Mouse (Mus musculus) urinary bladder, postnatal 14 days (tissue): ENCODE measurements around the gene Syn3.
"Not testable (repeated sequence)": the region's sequence is repeated elsewhere in the genome, so short reads cannot be mapped to it uniquely, and the experiment has no call there.

ENCODE experiments used
- DNase-seq: peaks from one replicate; pipeline ENCODE4 v3.0.0; 2021; ENCODE audit warnings: low spot score

The Syn3 gene

GRCm38 (mm10) chr10:86151357-86151756 lies 347.3 kb downstream of the Syn3 start:
- no peak for DNase-seq

- no peak for DNase-seq
These were observed 348.6 kb downstream of the Syn3 start for GRCm38 (mm10) chr10:86150076-86150475.

- DNase-seq = no peak
These were observed 349.5 kb downstream of the Syn3 start for GRCm38 (mm10) chr10:86149029-86149818.

GRCm38 (mm10) chr10:86139061-86139681 lies 359.5 kb downstream of the Syn3 start:
- DNase-seq = no peak

GRCm38 (mm10) chr10:86137589-86138173 lies 361.0 kb downstream of the Syn3 start:
- DNase-seq = no peak

- no peak for DNase-seq
These were observed 361.6 kb downstream of the Syn3 start for GRCm38 (mm10) chr10:86137106-86137505.

- no peak for DNase-seq
These were observed 362.4 kb downstream of the Syn3 start for GRCm38 (mm10) chr10:86136249-86136648.

GRCm38 (mm10) chr10:86134848-86135247 lies 363.8 kb downstream of the Syn3 start:
- DNase-seq = no peak

- DNase-seq = no peak
These were observed 364.4 kb downstream of the Syn3 start for GRCm38 (mm10) chr10:86134336-86134735.

GRCm38 (mm10) chr10:86132420-86132956 lies 366.2 kb downstream of the Syn3 start:
- no peak for DNase-seq

- DNase-seq = no peak
These were observed 369.6 kb downstream of the Syn3 start for GRCm38 (mm10) chr10:86129046-86129445.

GRCm38 (mm10) chr10:86126478-86126877 lies 372.2 kb downstream of the Syn3 start:
- peak; percentile 32 for DNase-seq

GRCm38 (mm10) chr10:86125421-86125820 lies 373.3 kb downstream of the Syn3 start:
- DNase-seq = no peak

- DNase-seq = no peak
These were observed 374.6 kb downstream of the Syn3 start for GRCm38 (mm10) chr10:86124115-86124514.

GRCm38 (mm10) chr10:86123224-86123623 lies 375.5 kb downstream of the Syn3 start:
- DNase-seq = no peak

- DNase-seq = not testable (repeated sequence)
These were observed 376.2 kb downstream of the Syn3 start for GRCm38 (mm10) chr10:86122456-86122855.

- no peak for DNase-seq
These were observed 382.4 kb downstream of the Syn3 start for GRCm38 (mm10) chr10:86116268-86116667.

- no peak for DNase-seq
These were observed 384.3 kb downstream of the Syn3 start for GRCm38 (mm10) chr10:86114431-86114848.

GRCm38 (mm10) chr10:86108797-86109196 lies 389.9 kb downstream of the Syn3 start:
- no peak for DNase-seq

GRCm38 (mm10) chr10:86107681-86108080 lies 391.0 kb downstream of the Syn3 start:
- DNase-seq = no peak

- no peak for DNase-seq
These were observed 394.7 kb downstream of the Syn3 start for GRCm38 (mm10) chr10:86103976-86104375.

GRCm38 (mm10) chr10:86100281-86100851 lies 398.3 kb downstream of the Syn3 start:
- peak; percentile 42 for DNase-seq

GRCm38 (mm10) chr10:86098363-86098762 lies 400.3 kb downstream of the Syn3 start:
- DNase-seq = no peak
